Mouse (Mus musculus): Measurements from ENCODE around the gene Slc9c1.

GRCm38 (mm10) chr16:45654465-45654864, 119.4 kb downstream of the Slc9c1 start:
- no peak for TF ChIP-seq POLR2A (IDR thresholded peaks at IDR 0.05; ENCODE audit: insufficient read depth, low read depth, low read length)
- no peak for TF ChIP-seq CTCF (IDR thresholded peaks at IDR 0.05; ENCODE audit: insufficient read depth, low read depth, low read length)

Data from olfactory bulb, adult 2 months (tissue).